Mouse (Mus musculus) neural tube, embryonic 14.5 days (tissue): Measurements from ENCODE around the gene Gm10471. TPM values are rescaled to one million over a fixed set of nuclear protein-coding genes. Genes with fewer than 3 reads are reported as not detected.
"Not testable (repeated sequence)": the region's sequence is repeated elsewhere in the genome, so short reads cannot be mapped to it uniquely, and the experiment has no call there.

ENCODE experiments used
- ATAC-seq: fragments of 200-750 bp; cut with Nextera tagmentation; 2 replicates; pipeline ENCODE4 v1.8.0; 2017; ENCODE audit warnings: low read depth, mild to moderate bottlenecking, moderate TSS enrichment, moderate library complexity
- H3K27ac ChIP-seq: fragments of 300-500 bp; sonication (generic); 2 replicates; pipeline ENCODE4 v1.5.1; 2014; ENCODE audit warnings: low read depth, mild to moderate bottlenecking, control low read depth, low read length, moderate library complexity, mixed read lengths
- H3K27me3 ChIP-seq: fragments of 300-500 bp; sonication (generic); 2 replicates; pipeline ENCODE4 v1.6.1; 2014; ENCODE audit warnings: low read length; ENCODE audit not compliant: control insufficient read depth, insufficient read depth
- H3K36me3 ChIP-seq: fragments of 300-500 bp; sonication (generic); 2 replicates; pipeline ENCODE4 v1.6.1; 2014; ENCODE audit warnings: low read length, mixed read lengths; ENCODE audit not compliant: control insufficient read depth, insufficient read depth
- H3K4me1 ChIP-seq: fragments of 300-500 bp; sonication (generic); 2 replicates; pipeline ENCODE4 v1.6.1; 2014; ENCODE audit warnings: low read length; ENCODE audit not compliant: control insufficient read depth, insufficient read depth
- H3K4me2 ChIP-seq: fragments of 300-500 bp; sonication (generic); 2 replicates; pipeline ENCODE4 v1.6.1; 2014; ENCODE audit warnings: mild to moderate bottlenecking, low read depth, low read length, control low read depth
- H3K4me3 ChIP-seq: fragments of 300-500 bp; sonication (generic); 2 replicates; pipeline ENCODE4 v1.5.1; 2014; ENCODE audit warnings: low read depth, low read length, control low read depth, mixed read lengths
- H3K9ac ChIP-seq: fragments of 300-500 bp; sonication (generic); replicated peaks from 2 replicates; pipeline ENCODE4 v1.6.1; 2014; ENCODE audit warnings: low read depth, mild to moderate bottlenecking, control low read depth, low read length, mixed read lengths
- H3K9me3 ChIP-seq: fragments of 300-500 bp; sonication (generic); 2 replicates; pipeline ENCODE4 v1.6.1; 2016; ENCODE audit warnings: low read length; ENCODE audit not compliant: control insufficient read depth
- WGBS: fragments of 180-500 bp; shearing (Covaris S2); extraction: QIAGEN DNeasy Blood & Tissue Kit; methylation state at CpG from one replicate; pipeline ENCODE4 v1.1.7; 2014; 5-methylcytosine and 5-hydroxymethylcytosine counted together
- polyA plus RNA-seq: library from polyadenylated mRNA; unstranded; fragments of >200 nt; fragmentation: Nextera tagmentation; extraction: Ambion mirVana; gene quantifications from 2 replicates; pipeline ENCODE4 v1.2.1, GENCODE M21; 2014

Gm10471 gene
- polyA plus RNA-seq = 0.33 TPM in 1 of 2 replicates, not detected in the other

GRCm38 (mm10) chr5:26089191-26089590, at the start of gene Gm10471:
Gene Gm10471 (minus strand): TSS chr5:26089291.
- H3K4me2 ChIP-seq, H3K27ac ChIP-seq, H3K9me3 ChIP-seq, H3K27me3 ChIP-seq, H3K4me1 ChIP-seq, ATAC-seq, H3K36me3 ChIP-seq, H3K4me3 ChIP-seq, H3K9ac ChIP-seq: not testable (repeated sequence)
- WGBS = 91% methylated on average over 1 of the region's 1 CpGs

DNA sequence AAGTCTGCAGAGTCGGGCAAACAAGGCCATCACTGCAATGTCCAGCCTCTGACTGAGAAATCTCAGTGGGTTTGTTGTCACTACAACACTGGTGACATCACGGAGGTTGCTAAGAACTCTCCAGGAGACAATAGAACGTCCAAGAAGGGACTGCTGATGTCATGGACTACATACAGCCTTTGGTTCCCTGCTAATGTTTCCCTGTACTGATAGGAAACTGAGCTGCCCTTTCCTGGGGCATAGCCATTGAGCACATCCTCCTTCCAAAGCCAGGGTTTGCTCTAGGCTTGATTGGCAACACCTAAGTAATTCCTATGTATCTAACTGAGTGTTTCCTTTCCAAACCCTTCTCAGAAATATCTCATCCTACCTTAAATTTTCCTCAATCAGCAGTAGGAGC, 32.2 kb upstream of the Gm10471 start, which contains the start of gene Gm10220:
Gene Gm10220 (minus strand): TSS at position 101 of the 400 bp plus-strand sequence.
- WGBS = no CpG with 5 or more reads among the region's 3 CpGs

DNA sequence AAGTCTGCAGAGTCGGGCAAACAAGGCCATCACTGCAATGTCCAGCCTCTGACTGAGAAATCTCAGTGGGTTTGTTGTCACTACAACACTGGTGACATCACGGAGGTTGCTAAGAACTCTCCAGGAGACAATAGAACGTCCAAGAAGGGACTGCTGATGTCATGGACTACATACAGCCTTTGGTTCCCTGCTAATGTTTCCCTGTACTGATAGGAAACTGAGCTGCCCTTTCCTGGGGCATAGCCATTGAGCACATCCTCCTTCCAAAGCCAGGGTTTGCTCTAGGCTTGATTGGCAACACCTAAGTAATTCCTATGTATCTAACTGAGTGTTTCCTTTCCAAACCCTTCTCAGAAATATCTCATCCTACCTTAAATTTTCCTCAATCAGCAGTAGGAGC, 16.2 kb upstream of the Gm10471 start, which contains the start of gene 5031410I06Rik:
Gene 5031410I06Rik (minus strand): TSS at position 101 of the 400 bp plus-strand sequence.
- not testable (repeated sequence) for H3K4me1 ChIP-seq, ATAC-seq, H3K36me3 ChIP-seq, H3K27me3 ChIP-seq, H3K27ac ChIP-seq, H3K4me3 ChIP-seq, H3K4me2 ChIP-seq, H3K9ac ChIP-seq, H3K9me3 ChIP-seq
- WGBS = no CpG with 5 or more reads among the region's 3 CpGs

More for the DNA sequence above, 32.2 kb upstream of the Gm10471 start, which contains the start of gene Gm10220:
- not testable (repeated sequence) for ATAC-seq, H3K4me1 ChIP-seq, H3K27me3 ChIP-seq, H3K27ac ChIP-seq, H3K9me3 ChIP-seq, H3K9ac ChIP-seq, H3K4me3 ChIP-seq, H3K36me3 ChIP-seq, H3K4me2 ChIP-seq

- H3K9me3 ChIP-seq, H3K4me2 ChIP-seq, H3K4me1 ChIP-seq, H3K4me3 ChIP-seq, H3K27ac ChIP-seq, H3K36me3 ChIP-seq, H3K27me3 ChIP-seq, H3K9ac ChIP-seq, ATAC-seq: not testable (repeated sequence)
Observed at GRCm38 (mm10) chr5:26079023-26079422, 10.1 kb downstream of the Gm10471 start.

DNA sequence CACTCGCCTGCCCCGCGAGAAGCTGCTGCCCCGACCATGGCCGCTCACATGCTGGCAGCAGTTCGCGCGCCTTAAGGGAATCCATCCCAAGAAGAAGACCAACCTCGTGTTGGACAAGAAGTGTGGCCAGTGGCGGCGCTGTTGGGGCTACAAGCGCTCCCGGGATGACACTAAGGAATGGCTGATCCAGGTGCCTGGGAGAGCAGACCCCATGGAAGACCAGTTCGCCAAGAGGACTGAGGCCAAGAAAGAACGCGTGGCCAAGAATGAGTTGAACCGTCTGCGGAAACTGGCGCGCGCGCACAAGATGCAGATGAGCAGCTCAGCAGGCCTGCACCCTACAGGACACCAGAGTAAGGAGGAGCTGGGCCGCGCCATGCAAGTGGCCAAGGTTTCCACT, 18.4 kb downstream of the Gm10471 start:
- no peaks in the 10 kb centered on the region for H3K9me3 ChIP-seq
- ATAC-seq = no peak
- H3K27me3 ChIP-seq = no peaks in the 10 kb centered on the region
- H3K9ac ChIP-seq = no peak overlapping the region
- no peaks in the 10 kb centered on the region for H3K4me1 ChIP-seq
- no peaks in the 10 kb centered on the region for H3K36me3 ChIP-seq
- H3K27ac ChIP-seq = no peak overlapping the region
- 88% methylated on average over 24 of the region's 24 CpGs for WGBS
- H3K4me2 ChIP-seq = no peak overlapping the region
- no peak overlapping the region for H3K4me3 ChIP-seq

GRCm38 (mm10) chr5:26058481-26058880, 30.6 kb downstream of the Gm10471 start, which contains the start of gene Gm7347:
Gene Gm7347 (minus strand): TSS chr5:26058581.
- not testable (repeated sequence) for H3K9ac ChIP-seq, H3K4me2 ChIP-seq, ATAC-seq, H3K27me3 ChIP-seq, H3K4me3 ChIP-seq, H3K27ac ChIP-seq, H3K36me3 ChIP-seq, H3K9me3 ChIP-seq, H3K4me1 ChIP-seq
- no CpG with 5 or more reads among the region's 2 CpGs for WGBS

- WGBS = 74% methylated on average over 2 of the region's 2 CpGs
- not testable (repeated sequence) for H3K36me3 ChIP-seq, H3K9ac ChIP-seq, H3K4me1 ChIP-seq, H3K4me3 ChIP-seq, H3K4me2 ChIP-seq, ATAC-seq, H3K27ac ChIP-seq, H3K27me3 ChIP-seq, H3K9me3 ChIP-seq
Observed at GRCm38 (mm10) chr5:26039458-26039857, 49.6 kb downstream of the Gm10471 start, which contains the start of gene Speer4a. Gene Speer4a (minus strand): TSS chr5:26039558.

Other genes starting within 250 kb of the Gm10471 start
- gene Gm21663, start 146.9 kb downstream of the Gm10471 start, polyA plus RNA-seq = 0.13 TPM in 1 of 2 replicates, not detected in the other
- gene Gm21671, start 134.9 kb downstream of the Gm10471 start, polyA plus RNA-seq = 0.22 and 0.35 TPM in 2 replicates
- 0.26 and 0.62 TPM in 2 replicates for gene Gm21680, start 116.6 kb downstream of the Gm10471 start, polyA plus RNA-seq
- gene Gm21698, start 100.6 kb downstream of the Gm10471 start, polyA plus RNA-seq = 0.46 TPM in 1 of 2 replicates, not detected in the other
- gene Gm1979, start 84.5 kb downstream of the Gm10471 start, polyA plus RNA-seq = 0.17 and 0.62 TPM in 2 replicates
- 0.16 TPM in 1 of 2 replicates, not detected in the other for gene Gm5862, start 66.4 kb downstream of the Gm10471 start, polyA plus RNA-seq
- gene Speer4a, start 49.7 kb downstream of the Gm10471 start, polyA plus RNA-seq = 0.35 and 0.44 TPM in 2 replicates
- 0.22 and 0.51 TPM in 2 replicates for gene Gm7347, start 30.7 kb downstream of the Gm10471 start, polyA plus RNA-seq
- gene 5031410I06Rik, start 16.1 kb upstream of the Gm10471 start, polyA plus RNA-seq = 0.44 and 0.83 TPM in 2 replicates
- gene Gm10220, start 32.1 kb upstream of the Gm10471 start, polyA plus RNA-seq = 0.17 and 0.23 TPM in 2 replicates
- 0.42 and 0.66 TPM in 2 replicates for gene Gm7361, start 168.4 kb upstream of the Gm10471 start, polyA plus RNA-seq